Mouse (Mus musculus): Measurements from ENCODE around the gene Ptpa. TPM values are rescaled to one million over a fixed set of nuclear protein-coding genes. Genes with fewer than 3 reads are reported as not detected.

Ptpa gene
- total and polyA plus RNA-seq, 2 experiments, result 18.3 to 54.3 TPM

- no peak for DNase-seq (ENCODE audit: extremely low read depth, low read depth, low spot score)
- Histone ChIP-seq H3K4me3 (ENCODE audit: insufficient read depth, low read depth, low read length) (no peak overlapping the region), H3K27ac (replicated peaks; ENCODE audit: insufficient read depth, low read depth, low read length) (no peak overlapping the region), H3K4me1 (ENCODE audit: control insufficient read depth, insufficient read depth, low read length) (peaks cover 4% of the 10 kb centered on the region), H3K27me3 (ENCODE audit: control insufficient read depth, insufficient read depth, low read length) (no peaks in the 10 kb centered on the region), H3K9ac (ENCODE audit: low read depth, low read length) (no peak overlapping the region), H3K79me2 (ENCODE audit: control insufficient read depth, insufficient read depth, low read length) (peaks cover 6% of the 10 kb centered on the region; the same call in 1 of the 2 replicates), H3K36me3 (ENCODE audit: control insufficient read depth, insufficient read depth, low read length) (peaks cover 4% of the 10 kb centered on the region)
- TF ChIP-seq POLR2A (IDR thresholded peaks at IDR 0.05; ENCODE audit: extremely low read depth, insufficient read depth, low read length) (no peak), CTCF (IDR thresholded peaks at IDR 0.05; ENCODE audit: low read depth, low read length) (no peak)
- WGBS, result 94% methylated on average over 2 of the region's 2 CpGs
Observed at GRCm38 (mm10) chr2:30389000-30389399, 26.8 kb upstream of the Ptpa start.

GRCm38 (mm10) chr2:30392114-30392576 lies 23.7 kb upstream of the Ptpa start, which contains the start of gene Dolpp1:
Dolpp1 (plus strand) TSS chr2:30392254.
- H3K79me2 ChIP-seq (ENCODE audit: control insufficient read depth, insufficient read depth, low read length), result peaks cover 9% of the 10 kb centered on the region; the same call in 1 of the 2 replicates
- no peaks in the 10 kb centered on the region for H3K27me3 ChIP-seq (ENCODE audit: control insufficient read depth, insufficient read depth, low read length)
- no peaks in the 10 kb centered on the region for H3K36me3 ChIP-seq (ENCODE audit: control insufficient read depth, insufficient read depth, low read length)
- peaks cover 4% of the 10 kb centered on the region for H3K4me1 ChIP-seq (ENCODE audit: control insufficient read depth, insufficient read depth, low read length)
- peak; percentile 95 for DNase-seq (ENCODE audit: extremely low read depth, low read depth, low spot score)
- H3K4me3 ChIP-seq (ENCODE audit: insufficient read depth, low read depth, low read length), result peak within 1 kb of the TSS; percentile 79
- TF ChIP-seq CTCF (IDR thresholded peaks at IDR 0.05; ENCODE audit: low read depth, low read length) (no peak), POLR2A (IDR thresholded peaks at IDR 0.05; ENCODE audit: extremely low read depth, insufficient read depth, low read length) (peak; percentile 36; the same call in 1 of the 2 replicates)
- peak within 1 kb of the TSS; percentile 87 for H3K9ac ChIP-seq (ENCODE audit: low read depth, low read length)
- H3K27ac ChIP-seq (replicated peaks; ENCODE audit: insufficient read depth, low read depth, low read length), result peak within 1 kb of the TSS; percentile 77
- under 1% methylated on average over 40 of the region's 40 CpGs for WGBS

DNA sequence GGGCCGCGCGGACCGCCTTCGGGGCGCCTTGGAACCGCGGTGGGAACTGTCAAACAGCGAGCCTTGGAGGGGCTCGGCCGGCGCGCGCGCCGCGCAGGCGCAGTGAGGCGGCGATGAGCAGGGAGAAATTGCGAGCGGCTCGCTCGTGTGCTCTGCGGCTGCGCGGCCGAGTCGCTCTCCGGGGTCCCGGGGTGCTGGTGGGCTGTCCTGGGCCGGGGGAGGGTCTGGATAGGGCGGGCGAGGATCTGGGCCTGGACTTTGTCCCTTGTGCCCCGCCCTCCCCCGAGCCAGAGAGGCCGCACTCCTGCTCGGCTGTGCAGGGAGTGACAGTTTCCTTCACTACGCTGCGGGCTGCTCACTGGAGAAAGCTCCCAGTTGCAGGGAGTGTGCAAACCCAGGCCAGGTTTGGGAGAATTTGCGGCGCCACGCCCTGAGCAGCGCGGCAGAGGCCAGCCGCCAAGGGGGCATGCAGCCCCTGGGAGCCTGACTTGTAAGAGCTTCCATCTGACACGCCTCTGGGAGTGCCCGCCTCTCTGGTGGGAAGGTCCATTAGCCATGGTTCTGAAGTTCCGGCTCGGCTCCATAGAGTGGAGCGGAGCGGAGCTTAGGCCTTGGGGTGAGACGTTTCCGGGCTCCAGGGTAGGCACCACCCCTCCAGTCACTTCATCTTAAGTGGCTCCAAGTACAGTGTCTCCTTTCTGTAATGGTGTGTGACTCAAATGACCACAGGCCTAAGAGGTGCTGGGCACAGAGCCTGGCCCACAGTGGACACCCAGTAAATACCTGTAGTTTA lies 23.1 kb upstream of the Ptpa start:
- peaks cover 9% of the 10 kb centered on the region; the same call in 1 of the 2 replicates for H3K79me2 ChIP-seq (ENCODE audit: control insufficient read depth, insufficient read depth, low read length)
- under 1% methylated on average over 54 of the region's 54 CpGs for WGBS
- TF ChIP-seq POLR2A (IDR thresholded peaks at IDR 0.05; ENCODE audit: extremely low read depth, insufficient read depth, low read length) (peak; percentile 21; the same call in 1 of the 2 replicates), CTCF (IDR thresholded peaks at IDR 0.05; ENCODE audit: low read depth, low read length) (no peak)
- H3K4me1 ChIP-seq (ENCODE audit: control insufficient read depth, insufficient read depth, low read length), result peaks cover 4% of the 10 kb centered on the region
- DNase-seq (ENCODE audit: extremely low read depth, low read depth, low spot score), result peak; percentile 81
- H3K9ac ChIP-seq (ENCODE audit: low read depth, low read length), result peak overlapping the region; percentile 87
- peak overlapping the region; percentile 77 for H3K27ac ChIP-seq (replicated peaks; ENCODE audit: insufficient read depth, low read depth, low read length)
- peak overlapping the region; percentile 79 for H3K4me3 ChIP-seq (ENCODE audit: insufficient read depth, low read depth, low read length)
- no peaks in the 10 kb centered on the region for H3K36me3 ChIP-seq (ENCODE audit: control insufficient read depth, insufficient read depth, low read length)
- H3K27me3 ChIP-seq (ENCODE audit: control insufficient read depth, insufficient read depth, low read length), result no peaks in the 10 kb centered on the region

- H3K4me3 ChIP-seq (ENCODE audit: insufficient read depth, low read depth, low read length), result peak overlapping the region; percentile 79
- H3K9ac ChIP-seq (ENCODE audit: low read depth, low read length), result peak overlapping the region; percentile 63
- TF ChIP-seq POLR2A (IDR thresholded peaks at IDR 0.05; ENCODE audit: extremely low read depth, insufficient read depth, low read length) (no peak), CTCF (IDR thresholded peaks at IDR 0.05; ENCODE audit: low read depth, low read length) (no peak)
- peak overlapping the region; percentile 38 for H3K27ac ChIP-seq (replicated peaks; ENCODE audit: insufficient read depth, low read depth, low read length)
- H3K79me2 ChIP-seq (ENCODE audit: control insufficient read depth, insufficient read depth, low read length), result peaks cover 9% of the 10 kb centered on the region; the same call in 1 of the 2 replicates
- H3K27me3 ChIP-seq (ENCODE audit: control insufficient read depth, insufficient read depth, low read length), result no peaks in the 10 kb centered on the region
- WGBS, result 8% methylated on average over 1 of the region's 1 CpGs
- H3K4me1 ChIP-seq (ENCODE audit: control insufficient read depth, insufficient read depth, low read length), result peaks cover 4% of the 10 kb centered on the region
- DNase-seq (ENCODE audit: extremely low read depth, low read depth, low spot score), result peak; percentile 61
- no peaks in the 10 kb centered on the region for H3K36me3 ChIP-seq (ENCODE audit: control insufficient read depth, insufficient read depth, low read length)
Observed at GRCm38 (mm10) chr2:30393370-30393656, 22.5 kb upstream of the Ptpa start.

GRCm38 (mm10) chr2:30395757-30396156 lies 20.1 kb upstream of the Ptpa start:
- peaks cover 4% of the 10 kb centered on the region for H3K4me1 ChIP-seq (ENCODE audit: control insufficient read depth, insufficient read depth, low read length)
- H3K79me2 ChIP-seq (ENCODE audit: control insufficient read depth, insufficient read depth, low read length), result peaks cover 9% of the 10 kb centered on the region; the same call in 1 of the 2 replicates
- no peaks in the 10 kb centered on the region for H3K36me3 ChIP-seq (ENCODE audit: control insufficient read depth, insufficient read depth, low read length)
- H3K4me3 ChIP-seq (ENCODE audit: insufficient read depth, low read depth, low read length), result no peak overlapping the region
- no peak overlapping the region for H3K9ac ChIP-seq (ENCODE audit: low read depth, low read length)
- H3K27me3 ChIP-seq (ENCODE audit: control insufficient read depth, insufficient read depth, low read length), result no peaks in the 10 kb centered on the region
- DNase-seq (ENCODE audit: extremely low read depth, low read depth, low spot score), result no peak
- H3K27ac ChIP-seq (replicated peaks; ENCODE audit: insufficient read depth, low read depth, low read length), result no peak overlapping the region
- TF ChIP-seq CTCF (IDR thresholded peaks at IDR 0.05; ENCODE audit: low read depth, low read length) (no peak), POLR2A (IDR thresholded peaks at IDR 0.05; ENCODE audit: extremely low read depth, insufficient read depth, low read length) (no peak)
- WGBS, result 90% methylated on average over 7 of the region's 7 CpGs

DNA sequence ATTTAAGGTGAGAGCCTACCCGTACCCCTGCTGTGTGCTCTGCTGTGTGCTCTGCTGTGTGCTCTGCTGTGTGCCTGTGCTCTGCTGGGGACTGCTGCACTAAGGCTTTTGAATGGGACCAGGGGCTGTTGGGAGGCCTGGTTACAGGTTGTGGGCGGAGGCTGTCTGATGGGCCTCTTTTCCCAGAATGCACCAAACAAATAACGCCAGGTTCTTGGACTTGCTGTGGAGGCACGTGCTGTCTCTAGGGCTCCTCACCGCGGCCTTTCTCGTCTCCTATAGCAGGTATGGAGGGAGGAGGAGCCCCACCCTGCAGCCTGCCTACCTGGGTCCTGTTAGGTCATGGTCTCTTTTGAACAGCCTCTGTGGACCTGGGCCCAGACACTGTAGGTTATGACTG lies 19.6 kb upstream of the Ptpa start:
- TF ChIP-seq POLR2A (IDR thresholded peaks at IDR 0.05; ENCODE audit: extremely low read depth, insufficient read depth, low read length) (no peak), CTCF (IDR thresholded peaks at IDR 0.05; ENCODE audit: low read depth, low read length) (no peak)
- no peaks in the 10 kb centered on the region for H3K27me3 ChIP-seq (ENCODE audit: control insufficient read depth, insufficient read depth, low read length)
- no peak overlapping the region for H3K27ac ChIP-seq (replicated peaks; ENCODE audit: insufficient read depth, low read depth, low read length)
- DNase-seq (ENCODE audit: extremely low read depth, low read depth, low spot score), result no peak
- peaks cover 4% of the 10 kb centered on the region for H3K4me1 ChIP-seq (ENCODE audit: control insufficient read depth, insufficient read depth, low read length)
- H3K9ac ChIP-seq (ENCODE audit: low read depth, low read length), result no peak overlapping the region
- H3K4me3 ChIP-seq (ENCODE audit: insufficient read depth, low read depth, low read length), result no peak overlapping the region
- peaks cover 9% of the 10 kb centered on the region; the same call in 1 of the 2 replicates for H3K79me2 ChIP-seq (ENCODE audit: control insufficient read depth, insufficient read depth, low read length)
- H3K36me3 ChIP-seq (ENCODE audit: control insufficient read depth, insufficient read depth, low read length), result no peaks in the 10 kb centered on the region
- WGBS, result 90% methylated on average over 7 of the region's 7 CpGs

Data from liver, adult 2 months (tissue).